Mouse (Mus musculus) lung, embryonic 16.5 days (tissue): ENCODE measurements around the gene Plpp2. TPM values are rescaled to one million over a fixed set of nuclear protein-coding genes. Genes with fewer than 3 reads are reported as not detected.

Experiments used
- ATAC-seq: fragments of 200-750 bp; cut with Nextera tagmentation; 2 replicates; pipeline ENCODE4 v1.8.0; 2017; ENCODE audit warnings: low read depth, mild to moderate bottlenecking, moderate library complexity
- H3K27ac ChIP-seq: fragments of 300-500 bp; sonication (generic); 2 replicates; pipeline ENCODE4 v1.5.1; 2014; ENCODE audit warnings: mild to moderate bottlenecking, control low read depth, low read length
- H3K27me3 ChIP-seq: fragments of 300-500 bp; sonication (generic); 2 replicates; pipeline ENCODE4 v1.6.1; 2014; ENCODE audit warnings: low read depth, low read length, mixed read lengths; ENCODE audit not compliant: control insufficient read depth, insufficient read depth
- H3K36me3 ChIP-seq: fragments of 300-500 bp; sonication (generic); 2 replicates; pipeline ENCODE4 v1.6.1; 2014; ENCODE audit warnings: low read length; ENCODE audit not compliant: control insufficient read depth, insufficient read depth
- H3K4me1 ChIP-seq: fragments of 300-500 bp; sonication (generic); replicated peaks from 2 replicates; pipeline ENCODE4 v1.6.1; 2014; ENCODE audit warnings: low read length, mixed read lengths; ENCODE audit not compliant: control insufficient read depth, insufficient read depth
- H3K4me2 ChIP-seq: fragments of 300-500 bp; sonication (generic); 2 replicates; pipeline ENCODE4 v1.6.1; 2014; ENCODE audit warnings: low read depth, low read length, control low read depth
- H3K4me3 ChIP-seq: fragments of 300-500 bp; sonication (generic); 2 replicates; pipeline ENCODE4 v1.5.1; 2014; ENCODE audit warnings: mild to moderate bottlenecking, low read length, control low read depth
- H3K9ac ChIP-seq: fragments of 300-500 bp; sonication (generic); 2 replicates; pipeline ENCODE4 v1.6.1; 2014; ENCODE audit warnings: low read length, control low read depth
- H3K9me3 ChIP-seq: fragments of 300-500 bp; sonication (generic); 2 replicates; pipeline ENCODE4 v1.6.1; 2016; ENCODE audit warnings: low read length; ENCODE audit not compliant: control insufficient read depth
- WGBS: fragments of 180-500 bp; shearing (Covaris S2); extraction: QIAGEN DNeasy Blood & Tissue Kit; methylation state at CpG from one replicate; pipeline ENCODE4 v1.1.7; 2014; 5-methylcytosine and 5-hydroxymethylcytosine counted together
- polyA plus RNA-seq: library from polyadenylated mRNA; unstranded; fragments of >200 nt; fragmentation: Nextera tagmentation; extraction: Ambion mirVana; gene quantifications from 2 replicates; pipeline ENCODE4 v1.2.1, GENCODE M21; 2015

Plpp2 gene
- polyA plus RNA-seq, 1 experiment from 2014 or later, result 34.4 TPM

DNA sequence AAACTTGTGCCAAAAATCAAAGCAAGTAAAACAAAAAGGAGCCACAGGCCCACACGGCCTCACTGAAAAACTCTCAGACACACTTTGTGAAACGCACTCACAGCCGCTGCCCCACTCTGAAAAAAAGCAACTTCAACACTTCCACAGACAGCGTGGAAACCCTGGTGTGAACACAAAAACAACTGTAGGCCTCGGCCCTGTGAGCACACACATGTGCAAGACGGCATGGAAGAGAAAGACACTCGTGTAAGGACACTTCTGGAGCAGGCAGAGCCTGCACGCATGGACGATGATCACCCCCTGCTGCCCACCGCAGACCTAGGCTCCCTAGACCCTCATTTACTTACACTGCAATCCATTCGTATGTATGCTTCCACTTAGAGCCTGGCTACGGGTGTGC, 12.3 kb upstream of the Plpp2 start:
- no peaks in the 10 kb centered on the region for H3K4me1 ChIP-seq
- H3K9ac ChIP-seq, result no peak overlapping the region
- 90% methylated on average over 12 of the region's 12 CpGs for WGBS
- H3K4me2 ChIP-seq, result no peak overlapping the region
- H3K4me3 ChIP-seq, result no peak overlapping the region
- no peak for ATAC-seq
- H3K36me3 ChIP-seq, result peaks cover 65% of the 10 kb centered on the region
- H3K27me3 ChIP-seq, result no peaks in the 10 kb centered on the region
- H3K27ac ChIP-seq, result no peak overlapping the region
- no peaks in the 10 kb centered on the region for H3K9me3 ChIP-seq

DNA sequence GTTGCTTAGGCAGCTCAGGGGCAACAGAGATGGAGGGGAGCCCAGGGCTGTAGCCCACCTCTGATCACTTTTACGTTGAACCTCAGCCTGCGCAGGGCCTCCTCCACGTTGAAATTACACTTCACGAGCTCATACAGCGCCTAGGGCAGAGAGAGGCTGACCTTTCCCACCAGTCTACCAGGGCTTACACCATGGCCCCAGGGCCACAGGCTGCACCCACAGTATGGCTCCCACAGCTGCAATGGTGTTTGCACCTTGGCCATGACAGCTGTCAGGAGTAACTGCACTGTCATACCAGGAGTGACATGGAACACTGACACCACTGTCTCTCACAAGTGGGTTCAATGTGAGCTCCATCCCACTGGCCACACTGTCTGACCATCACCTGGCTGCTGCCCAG, 11.0 kb upstream of the Plpp2 start:
- no peak overlapping the region for H3K4me3 ChIP-seq
- no peak overlapping the region for H3K27ac ChIP-seq
- H3K9ac ChIP-seq, result no peak overlapping the region
- no peak for ATAC-seq
- whole genome bisulfite sequencing, result 87% methylated on average over 5 of the region's 5 CpGs
- no peaks in the 10 kb centered on the region for H3K9me3 ChIP-seq
- no peaks in the 10 kb centered on the region for H3K27me3 ChIP-seq
- peaks cover 70% of the 10 kb centered on the region for H3K36me3 ChIP-seq
- H3K4me1 ChIP-seq, result no peaks in the 10 kb centered on the region
- no peak overlapping the region for H3K4me2 ChIP-seq

DNA sequence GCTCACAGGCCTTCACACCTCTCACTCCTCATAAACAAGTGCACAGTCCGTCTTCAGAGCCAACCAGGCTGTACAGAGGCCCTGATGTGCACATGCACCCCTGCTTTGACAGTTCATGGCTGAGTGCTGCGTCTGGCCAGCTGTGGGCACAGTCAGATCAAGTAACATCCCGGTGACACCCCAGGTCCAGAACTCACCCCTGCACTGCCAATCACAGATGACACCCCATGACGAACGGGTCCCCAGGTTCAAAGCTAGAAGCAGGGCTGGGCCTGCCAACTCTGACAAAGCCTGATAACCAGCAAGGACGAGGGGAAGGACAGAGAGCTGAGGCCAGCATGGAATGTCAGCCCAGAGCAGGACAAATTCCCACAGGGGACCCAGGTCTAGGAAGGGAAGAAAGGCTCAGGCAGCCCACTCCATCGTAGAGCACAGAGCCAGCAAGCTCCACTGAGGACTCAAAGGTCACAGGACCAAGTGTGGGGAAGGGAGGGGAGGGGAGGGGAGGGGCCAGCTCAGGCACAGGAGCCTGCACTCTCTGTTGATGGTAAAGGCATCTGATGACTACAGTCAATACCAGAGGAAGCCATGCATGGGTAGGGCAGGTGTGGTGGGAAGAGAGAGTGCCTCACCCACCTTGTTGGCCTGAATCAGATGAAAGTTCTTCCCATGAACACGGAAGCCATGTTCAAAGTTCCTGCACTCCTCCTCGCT, 10.4 kb upstream of the Plpp2 start:
- ATAC-seq, result no peak
- Histone ChIP-seq H3K9ac (no peak overlapping the region), H3K4me3 (no peak overlapping the region), H3K4me2 (no peak overlapping the region), H3K27me3 (no peaks in the 10 kb centered on the region), H3K36me3 (peaks cover 66% of the 10 kb centered on the region), H3K27ac (no peak overlapping the region), H3K9me3 (no peaks in the 10 kb centered on the region), H3K4me1 (no peaks in the 10 kb centered on the region)
- WGBS, result 72% methylated on average over 9 of the region's 9 CpGs

DNA sequence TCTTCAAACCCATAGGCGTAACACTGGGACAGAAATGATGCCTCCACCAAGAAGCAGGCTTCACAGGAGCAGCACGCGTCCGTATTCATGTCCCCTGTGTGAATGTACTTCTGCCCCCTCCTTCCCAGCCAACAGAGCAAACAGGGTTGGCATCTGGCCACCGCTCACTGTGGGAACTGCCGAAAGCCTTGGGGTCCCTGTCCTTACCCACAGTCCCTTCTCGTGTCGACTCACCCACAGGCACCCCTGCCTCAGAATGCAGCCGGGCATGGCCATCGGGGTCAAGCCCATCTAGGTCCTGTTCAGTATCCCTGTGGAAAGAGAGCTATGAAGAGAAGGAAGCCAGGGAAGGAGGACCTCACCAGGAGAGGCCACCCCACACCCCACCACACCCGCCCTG, 8.6 kb upstream of the Plpp2 start:
- H3K36me3 ChIP-seq, result peaks cover 47% of the 10 kb centered on the region
- WGBS, result 90% methylated on average over 11 of the region's 11 CpGs

DNA sequence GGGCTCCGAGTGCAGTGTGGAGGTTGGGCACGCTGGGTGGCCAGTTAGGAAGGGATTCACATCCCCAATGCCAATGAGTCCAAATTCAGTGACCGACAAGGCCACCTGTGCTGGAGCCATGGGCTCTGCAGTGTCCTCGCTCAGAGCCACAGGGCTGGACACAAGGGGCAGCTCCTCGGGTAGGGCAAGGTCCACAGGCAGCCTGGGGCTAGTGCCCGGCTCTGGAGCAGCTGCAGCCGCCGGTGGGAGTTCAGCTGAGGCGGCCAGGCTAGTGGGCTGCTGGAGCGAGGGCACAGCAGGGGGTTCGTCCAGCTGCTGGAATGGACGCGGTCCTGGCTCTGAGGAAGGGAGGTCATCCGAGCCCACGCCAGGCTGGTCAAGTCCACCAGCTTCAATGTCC, 7.9 kb upstream of the Plpp2 start:
- Histone ChIP-seq H3K9me3 (no peaks in the 10 kb centered on the region), H3K4me3 (no peak overlapping the region), H3K9ac (no peak overlapping the region), H3K27me3 (no peaks in the 10 kb centered on the region), H3K36me3 (peaks cover 41% of the 10 kb centered on the region), H3K27ac (no peak overlapping the region), H3K4me2 (no peak overlapping the region), H3K4me1 (no peaks in the 10 kb centered on the region)
- no peak for ATAC-seq
- WGBS, result 93% methylated on average over 15 of the region's 15 CpGs

More for the DNA sequence above, 8.6 kb upstream of the Plpp2 start:
- Histone ChIP-seq H3K27ac (no peak overlapping the region), H3K9me3 (no peaks in the 10 kb centered on the region), H3K4me1 (no peaks in the 10 kb centered on the region), H3K9ac (no peak overlapping the region), H3K4me3 (no peak overlapping the region), H3K27me3 (no peaks in the 10 kb centered on the region), H3K4me2 (no peak overlapping the region)
- ATAC-seq, result no peak

DNA sequence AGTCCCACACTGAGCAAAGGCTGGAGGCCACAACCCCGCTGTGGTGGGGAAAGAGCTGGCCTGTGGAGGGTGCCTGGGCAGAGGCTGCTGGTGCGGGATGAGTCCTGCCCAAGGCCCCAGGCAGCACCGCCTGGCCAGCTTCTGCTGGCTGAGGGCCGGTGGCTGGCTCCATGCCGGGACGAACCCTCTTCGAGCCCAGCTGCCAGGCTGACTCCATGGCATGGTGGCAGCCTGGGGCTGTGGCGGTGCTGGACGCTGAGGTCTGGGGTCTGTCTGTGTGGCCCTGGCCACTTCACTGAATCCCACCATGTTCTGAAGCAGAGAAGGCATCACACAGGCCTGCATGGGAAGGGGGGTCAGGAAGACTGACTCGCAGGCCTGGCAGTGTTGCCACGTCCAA, 7.2 kb upstream of the Plpp2 start:
- H3K27ac ChIP-seq, result no peak overlapping the region
- H3K4me3 ChIP-seq, result no peak overlapping the region
- 95% methylated on average over 11 of the region's 11 CpGs for WGBS
- no peaks in the 10 kb centered on the region for H3K27me3 ChIP-seq
- no peak for ATAC-seq
- H3K4me2 ChIP-seq, result no peak overlapping the region
- H3K4me1 ChIP-seq, result no peaks in the 10 kb centered on the region
- H3K36me3 ChIP-seq, result peaks cover 37% of the 10 kb centered on the region
- H3K9me3 ChIP-seq, result no peaks in the 10 kb centered on the region
- H3K9ac ChIP-seq, result no peak overlapping the region

DNA sequence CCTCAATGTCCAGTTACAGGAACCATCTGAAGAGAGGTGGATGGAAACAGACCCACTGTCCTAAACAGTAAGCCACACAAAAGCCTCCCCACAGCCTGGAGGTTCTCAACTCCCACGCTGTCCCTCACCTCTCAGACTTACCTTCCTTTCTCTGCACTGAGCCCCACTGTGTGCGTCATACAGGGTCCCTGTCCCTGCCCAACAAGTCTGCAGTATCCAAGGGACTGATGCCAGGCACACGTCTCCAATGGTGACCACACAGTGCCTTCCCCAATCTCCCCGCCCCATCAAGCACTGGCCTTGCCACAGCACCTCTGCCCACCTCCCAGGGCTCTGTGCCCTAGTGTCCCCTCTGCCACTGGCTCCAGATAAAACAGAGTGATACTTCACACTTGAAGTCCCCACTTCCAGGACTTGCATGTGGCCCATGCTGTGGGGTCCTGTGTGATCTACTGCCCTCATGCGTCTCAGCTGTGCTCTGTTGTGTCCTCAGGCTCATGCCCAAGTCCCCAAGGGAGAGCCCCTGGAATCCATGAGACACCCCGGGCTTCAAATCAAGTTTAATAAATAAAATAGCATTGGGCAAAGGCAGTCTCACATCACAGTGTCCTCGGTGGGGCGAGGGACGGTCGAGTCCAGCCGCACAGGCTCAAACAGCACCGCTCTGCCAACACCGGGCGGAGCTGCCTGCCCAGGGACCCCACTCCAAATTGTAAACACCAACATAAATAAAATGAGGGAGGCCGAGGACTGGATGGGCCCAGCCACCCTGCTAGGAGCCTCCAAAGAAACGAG, 6.3 kb upstream of the Plpp2 start:
- H3K4me1 ChIP-seq, result no peaks in the 10 kb centered on the region
- H3K9me3 ChIP-seq, result no peaks in the 10 kb centered on the region
- no peak for ATAC-seq
- no peak overlapping the region for H3K4me2 ChIP-seq
- no peak overlapping the region for H3K27ac ChIP-seq
- H3K4me3 ChIP-seq, result no peak overlapping the region
- H3K27me3 ChIP-seq, result no peaks in the 10 kb centered on the region
- H3K36me3 ChIP-seq, result peaks cover 33% of the 10 kb centered on the region
- 85% methylated on average over 16 of the region's 16 CpGs for WGBS
- no peak overlapping the region for H3K9ac ChIP-seq

DNA sequence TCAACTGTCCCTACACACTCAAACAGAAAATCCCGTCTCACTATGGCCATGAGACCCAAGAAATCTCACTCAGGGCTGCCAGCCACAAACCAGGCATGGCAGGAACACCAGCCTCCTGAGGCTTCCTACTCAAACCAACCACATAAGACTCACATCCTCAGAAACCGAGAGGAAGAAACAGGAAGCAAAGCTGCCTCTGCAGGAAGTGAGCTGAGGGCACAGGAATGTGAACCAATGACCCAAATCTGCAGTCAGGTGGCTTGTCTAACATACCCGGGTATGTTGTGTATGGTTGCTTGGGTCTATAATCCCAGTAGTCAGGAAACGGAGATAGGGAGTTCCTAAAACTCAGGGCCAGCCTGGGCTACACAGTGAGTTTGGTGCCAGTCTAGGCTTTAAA, 5.3 kb upstream of the Plpp2 start:
- Histone ChIP-seq H3K4me2 (no peak overlapping the region), H3K4me1 (peaks cover 2% of the 10 kb centered on the region; the same call in 1 of the 2 replicates), H3K9ac (no peak overlapping the region), H3K36me3 (peaks cover 24% of the 10 kb centered on the region), H3K9me3 (no peaks in the 10 kb centered on the region), H3K27ac (no peak overlapping the region), H3K4me3 (no peak overlapping the region), H3K27me3 (no peaks in the 10 kb centered on the region)
- ATAC-seq, result no peak
- 41% methylated on average over 4 of the region's 4 CpGs for WGBS

DNA sequence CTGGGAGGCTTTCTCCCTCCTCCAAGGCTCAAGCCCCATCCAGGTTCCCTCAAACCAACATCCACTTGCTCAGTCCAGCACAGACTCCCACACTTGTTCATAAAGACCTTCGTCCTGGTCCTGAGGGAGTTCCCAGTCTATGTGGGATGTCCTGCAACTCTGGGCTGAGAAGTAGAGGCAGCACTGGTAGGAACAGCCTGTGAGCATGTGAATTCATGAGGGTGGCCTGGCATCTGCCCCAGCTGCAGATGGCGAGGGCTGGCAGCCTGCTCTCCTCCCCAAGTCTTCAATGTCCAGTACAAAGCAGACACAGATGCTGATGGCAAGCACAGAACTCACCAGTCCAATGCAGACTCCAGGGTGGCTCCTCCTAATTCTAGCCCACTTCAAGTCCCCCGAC, 4.7 kb upstream of the Plpp2 start:
- no peaks in the 10 kb centered on the region for H3K27me3 ChIP-seq
- no peak for ATAC-seq
- no peak overlapping the region for H3K4me2 ChIP-seq
- H3K36me3 ChIP-seq, result peaks cover 21% of the 10 kb centered on the region
- peaks cover 3% of the 10 kb centered on the region; the same call in 1 of the 2 replicates for H3K4me1 ChIP-seq
- no peak overlapping the region for H3K9ac ChIP-seq
- H3K4me3 ChIP-seq, result no peak overlapping the region
- WGBS, result 88% methylated on average over 3 of the region's 3 CpGs
- H3K27ac ChIP-seq, result no peak overlapping the region
- no peaks in the 10 kb centered on the region for H3K9me3 ChIP-seq
